Mouse (Mus musculus) R1 (cell line): Measurements from ENCODE around the gene Tomm20.

Experiments used
- DNase-seq: peaks from one replicate; pipeline ENCODE4 v3.0.0-alpha.2; 2018; ENCODE audit warnings: low read depth, low spot score

The Tomm20 gene

DNA sequence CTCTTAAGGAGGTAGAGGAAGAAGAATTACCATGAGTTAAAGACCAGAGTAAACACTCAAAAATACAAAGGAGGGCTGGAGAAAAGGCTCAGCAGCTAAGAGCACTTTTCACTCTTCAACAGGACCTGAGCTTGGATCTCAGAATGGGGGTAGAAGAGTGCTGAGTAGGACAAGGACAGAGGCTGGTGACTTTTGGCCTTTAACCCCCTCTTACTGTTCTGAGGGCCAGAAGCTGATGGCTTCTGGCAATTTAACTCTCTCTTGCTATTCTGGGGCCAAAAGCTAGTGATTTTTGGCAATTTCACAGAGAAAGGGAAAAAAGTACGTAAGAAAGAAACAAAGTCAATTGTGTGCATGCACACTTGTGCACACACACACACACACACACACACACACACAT lies 17.2 kb upstream of the Tomm20 start:
- DNase-seq: no peak

DNA sequence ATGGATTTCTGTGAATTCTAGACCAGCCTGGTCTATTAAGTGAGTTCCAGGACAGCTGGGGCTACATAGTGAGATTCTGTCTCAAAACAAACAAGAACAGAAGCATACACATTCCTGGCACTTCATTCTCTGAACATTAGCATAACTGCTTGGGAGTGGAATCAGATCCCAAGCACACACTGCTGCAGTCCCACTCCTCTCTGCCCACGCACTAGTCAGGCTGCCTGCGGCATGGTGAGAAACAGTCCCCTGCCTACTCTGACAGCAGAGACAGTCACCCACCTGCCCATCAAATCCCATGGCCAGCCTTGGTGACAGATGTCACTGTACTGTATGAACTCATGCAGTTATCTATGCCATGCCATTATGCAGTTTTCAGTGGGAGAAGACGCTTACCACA lies 15.9 kb upstream of the Tomm20 start:
- no peak for DNase-seq

DNA sequence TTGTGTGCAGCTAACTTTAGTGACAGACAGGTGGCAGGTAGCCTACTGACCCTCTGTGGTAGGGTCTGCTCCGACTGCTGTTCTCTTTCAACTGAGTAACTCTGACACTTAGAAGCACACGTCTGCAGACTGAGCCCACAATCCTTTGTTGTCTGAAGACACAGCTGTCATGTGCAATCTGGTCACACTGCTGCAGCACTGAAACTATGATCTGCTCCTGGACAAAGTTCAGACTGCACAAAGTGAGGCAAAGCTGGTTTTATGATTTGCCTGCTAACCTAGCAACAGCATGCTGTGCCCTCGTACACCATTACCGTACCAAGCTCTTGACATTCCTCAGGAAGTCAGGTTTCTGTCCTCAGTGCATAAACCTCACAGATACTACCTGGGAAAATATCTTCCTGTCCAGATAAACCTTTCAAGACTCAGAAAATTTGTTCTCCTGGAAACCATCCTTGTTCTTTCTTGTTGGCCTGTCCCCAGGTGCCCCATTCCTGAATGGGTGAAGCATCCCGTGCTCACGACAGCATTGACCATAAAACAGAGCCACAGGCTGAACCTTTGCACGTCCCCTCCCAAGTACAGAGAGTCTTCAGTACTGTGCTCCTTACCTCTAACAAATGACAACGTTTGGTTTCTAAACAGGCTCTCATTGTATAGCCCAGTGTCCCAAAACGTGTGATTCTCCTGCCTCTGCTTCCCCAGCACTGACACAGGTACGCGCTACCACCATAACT lies 6.4 kb upstream of the Tomm20 start:
- DNase-seq: no peak

DNA sequence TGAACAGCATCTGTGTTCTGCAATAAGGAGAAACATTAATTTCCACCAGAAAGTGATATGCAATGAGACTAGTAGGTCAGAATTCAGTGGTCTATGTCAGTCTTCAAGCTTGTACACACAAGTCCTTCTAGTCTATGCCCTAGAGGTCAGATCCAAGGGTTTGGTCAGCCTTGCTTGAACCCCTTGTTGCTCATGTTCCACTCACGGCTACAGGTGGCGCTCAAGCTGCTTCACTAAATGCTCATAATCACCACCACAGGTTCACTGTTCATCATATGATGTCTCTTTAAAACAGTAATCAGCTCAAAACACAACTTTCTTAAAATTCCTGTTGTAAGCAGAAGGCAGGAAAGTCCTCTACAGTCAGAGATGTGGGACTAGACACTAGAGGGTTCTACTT lies 3.9 kb upstream of the Tomm20 start:
- DNase-seq: peak; percentile 49

- no peak for DNase-seq
These were observed 800 bp upstream of the Tomm20 start for GRCm38 (mm10) chr8:126946444-126946843.

DNA sequence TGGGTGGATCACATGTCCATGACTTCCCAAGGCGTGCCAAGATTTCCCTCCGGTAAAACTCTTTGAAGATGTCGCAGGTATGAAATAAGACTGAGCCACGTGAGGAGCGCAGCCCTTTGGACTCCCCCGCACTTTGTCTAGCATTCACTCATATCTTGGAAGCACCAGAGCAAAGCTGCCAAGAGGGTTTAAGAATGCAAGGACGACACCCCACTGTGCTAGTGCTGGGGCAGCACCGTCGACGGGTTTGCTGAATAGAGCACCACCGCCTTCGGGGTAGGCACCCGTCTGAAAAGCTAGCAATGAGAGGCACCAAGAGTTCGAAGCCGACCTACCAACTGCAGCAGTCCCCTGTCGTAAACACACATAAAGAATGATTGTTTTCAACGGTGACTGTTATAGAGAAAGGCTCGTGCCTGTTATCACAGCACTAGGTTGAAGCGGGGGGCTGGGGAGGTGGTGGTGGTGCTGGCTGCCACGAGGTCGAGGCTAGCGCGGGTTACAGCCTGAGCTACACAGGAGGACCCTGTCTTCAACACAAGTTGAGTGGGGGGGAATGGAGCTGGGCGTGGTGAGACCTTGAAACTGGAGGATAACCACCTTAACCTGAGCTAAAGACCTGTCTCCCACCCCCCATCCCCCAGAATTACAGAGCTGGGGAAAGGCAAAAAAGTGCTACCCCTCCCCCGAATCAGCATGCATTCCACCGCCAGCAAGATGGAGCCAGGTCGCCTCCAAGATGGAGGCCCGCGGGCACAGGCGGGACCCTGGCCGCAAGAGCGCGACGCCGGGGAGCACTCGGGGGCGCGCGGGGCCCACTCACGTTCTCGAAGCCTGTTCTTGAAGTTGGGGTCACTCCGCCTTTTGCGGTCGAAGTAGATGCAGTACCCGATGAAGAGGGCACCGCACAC lies 608 bp downstream of the Tomm20 start:
- peak; percentile 81 for DNase-seq

DNA sequence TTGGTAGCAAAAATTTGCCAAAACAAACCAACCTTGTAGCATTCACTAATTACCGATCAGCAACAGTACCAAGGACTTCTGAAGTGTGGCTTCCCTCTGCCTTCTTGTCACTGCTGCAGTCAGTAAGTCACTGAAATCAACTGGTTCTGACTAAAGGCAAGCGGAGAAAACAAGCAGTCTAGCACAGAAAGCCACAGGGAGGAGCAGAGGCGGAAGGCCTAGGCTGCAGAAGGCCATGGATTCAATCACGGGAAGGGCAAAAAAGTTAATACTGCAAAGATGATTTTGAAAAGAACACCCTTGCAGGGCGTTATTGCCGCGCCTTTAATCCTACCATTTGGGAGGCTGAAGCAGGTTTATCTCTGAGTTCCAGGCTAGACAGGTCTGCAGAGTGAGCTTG lies 2.1 kb downstream of the Tomm20 start:
- DNase-seq: no peak

DNA sequence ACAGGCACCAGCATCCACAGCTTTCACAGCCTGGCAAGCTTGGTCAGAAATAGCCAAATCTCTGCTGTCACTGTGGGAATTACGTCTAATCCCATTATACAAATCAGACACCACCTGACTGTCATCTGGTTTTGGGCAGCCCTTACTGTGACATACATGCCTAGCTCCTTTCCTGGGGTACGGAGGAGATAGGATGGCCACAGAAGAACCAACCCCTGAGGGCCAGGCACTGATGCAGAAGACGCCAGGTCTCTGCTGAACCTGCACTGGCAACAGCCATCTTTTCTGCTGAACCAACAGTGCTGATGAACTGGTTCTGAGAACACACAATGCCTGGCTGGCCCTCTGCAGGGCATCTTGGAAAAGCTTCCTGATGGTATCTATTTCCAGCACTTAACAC lies 8.3 kb downstream of the Tomm20 start:
- DNase-seq: no peak

- DNase-seq: peak; percentile 37
These were observed 9.7 kb downstream of the Tomm20 start for GRCm38 (mm10) chr8:126935932-126936331.

- no peak for DNase-seq
These were observed 10.3 kb downstream of the Tomm20 start for GRCm38 (mm10) chr8:126935387-126935786.

DNA sequence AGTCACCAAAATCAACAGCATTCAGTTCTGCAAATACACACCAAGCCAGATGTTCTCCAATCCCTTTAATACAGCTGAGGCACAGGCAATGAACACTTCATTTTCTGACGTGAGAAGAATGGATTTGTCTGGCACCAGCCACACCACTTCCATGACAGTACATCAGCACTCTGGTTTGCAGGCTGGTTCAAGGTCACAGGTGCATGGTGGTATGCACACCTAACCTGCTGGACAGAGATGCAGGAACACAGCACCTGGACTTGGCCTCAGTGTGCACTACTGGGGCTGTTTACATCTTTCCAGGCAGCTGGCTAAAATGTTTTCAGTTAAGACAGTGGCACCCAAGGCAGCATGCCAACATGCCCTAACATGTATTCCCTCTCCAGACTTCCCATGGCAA lies 13.0 kb downstream of the Tomm20 start:
- no peak for DNase-seq

GRCm38 (mm10) chr8:126932249-126932648 lies 13.4 kb downstream of the Tomm20 start:
- peak; percentile 62 for DNase-seq

- DNase-seq: peak; percentile 83
These were observed 13.9 kb downstream of the Tomm20 start for GRCm38 (mm10) chr8:126931720-126932119.

GRCm38 (mm10) chr8:126929607-126930161 lies 16.0 kb downstream of the Tomm20 start:
- DNase-seq: peak; percentile 90

DNA sequence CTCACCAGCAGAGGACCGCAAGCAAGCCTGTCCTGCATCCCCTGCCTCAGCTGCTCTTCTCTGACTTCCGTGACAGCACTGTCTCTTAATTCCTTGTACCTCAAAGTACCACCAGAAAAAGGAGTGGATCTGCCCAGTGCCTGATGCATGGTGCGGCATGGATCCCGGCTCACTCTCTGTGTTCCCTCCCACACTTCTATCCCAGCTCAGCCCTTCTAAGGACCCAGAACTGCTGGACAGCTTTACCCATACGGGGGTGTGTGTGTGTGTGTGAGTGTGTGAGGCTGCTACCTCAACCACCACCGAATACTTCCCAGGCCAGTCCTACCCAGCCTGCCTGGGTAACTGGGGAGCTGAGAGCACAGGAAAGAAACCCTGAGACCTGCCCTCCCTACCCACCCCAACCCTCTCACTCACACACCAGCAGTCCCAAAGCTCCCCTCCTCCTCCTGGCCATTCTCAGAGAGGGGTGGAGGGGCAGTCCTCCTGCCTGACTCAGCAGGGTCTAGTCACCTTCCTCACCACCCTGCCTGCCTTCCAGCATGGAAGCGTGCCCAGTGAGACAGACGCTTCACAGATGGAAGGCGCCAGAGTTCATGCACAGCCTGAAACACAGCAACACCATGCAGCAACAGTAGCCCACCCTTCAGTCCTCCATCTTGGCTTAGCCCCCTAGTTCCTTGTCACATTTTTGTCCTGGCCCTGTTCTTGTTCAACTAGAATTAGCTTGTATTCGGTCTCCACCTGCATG lies 16.7 kb downstream of the Tomm20 start:
- DNase-seq: no peak

- peak; percentile 43 for DNase-seq
These were observed 17.6 kb downstream of the Tomm20 start for GRCm38 (mm10) chr8:126928028-126928427.

GRCm38 (mm10) chr8:126927058-126927457 lies 18.6 kb downstream of the Tomm20 start:
- peak; percentile 45 for DNase-seq

- no peak for DNase-seq
These were observed 22.7 kb downstream of the Tomm20 start for GRCm38 (mm10) chr8:126922981-126923380.

DNA sequence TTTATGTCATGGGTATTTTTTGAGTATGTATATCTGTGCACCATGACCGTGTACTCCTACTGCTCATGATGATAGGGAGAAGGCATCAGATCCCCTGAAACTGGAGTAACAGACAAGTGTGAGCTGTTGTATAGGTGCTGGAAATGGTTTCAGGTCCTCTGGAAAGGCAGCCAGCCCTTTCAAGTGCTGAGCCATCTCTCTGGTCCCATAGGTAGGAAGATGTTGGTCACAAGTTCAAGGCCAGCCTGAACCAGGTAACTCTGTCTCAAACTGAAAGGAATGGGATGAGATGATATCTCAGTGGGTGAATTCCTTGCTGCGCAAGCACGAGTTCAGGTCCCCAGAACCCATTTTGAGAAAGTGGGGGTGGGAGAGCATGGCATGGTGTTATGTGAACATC lies 24.2 kb downstream of the Tomm20 start:
- DNase-seq: no peak

- peak; percentile 84 for DNase-seq
These were observed 24.8 kb downstream of the Tomm20 start for GRCm38 (mm10) chr8:126920845-126921244.

- DNase-seq: no peak
These were observed 25.3 kb downstream of the Tomm20 start for GRCm38 (mm10) chr8:126920386-126920785.

DNA sequence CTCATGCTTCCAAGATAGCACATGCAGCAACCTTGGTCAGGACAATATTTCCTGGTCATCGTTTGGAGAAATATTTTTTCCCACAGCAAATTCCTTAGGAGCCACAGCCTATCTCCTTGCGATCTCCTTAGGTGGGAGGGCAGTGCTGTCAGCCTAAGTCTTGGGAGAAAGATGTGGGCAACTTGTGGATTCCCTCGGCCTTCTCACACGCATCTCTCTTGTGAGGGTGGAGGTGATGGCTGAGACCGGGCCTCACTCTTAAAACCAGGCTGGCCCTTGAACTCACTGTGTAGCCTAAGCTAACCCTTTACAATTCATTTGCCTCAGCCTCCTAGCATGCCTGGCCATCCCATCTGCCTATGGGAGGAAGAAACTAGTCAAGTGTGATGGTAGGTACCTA lies 25.9 kb downstream of the Tomm20 start:
- DNase-seq: no peak
